Mouse (Mus musculus): ENCODE measurements around the gene Tmem40.

The Tmem40 gene

DNA sequence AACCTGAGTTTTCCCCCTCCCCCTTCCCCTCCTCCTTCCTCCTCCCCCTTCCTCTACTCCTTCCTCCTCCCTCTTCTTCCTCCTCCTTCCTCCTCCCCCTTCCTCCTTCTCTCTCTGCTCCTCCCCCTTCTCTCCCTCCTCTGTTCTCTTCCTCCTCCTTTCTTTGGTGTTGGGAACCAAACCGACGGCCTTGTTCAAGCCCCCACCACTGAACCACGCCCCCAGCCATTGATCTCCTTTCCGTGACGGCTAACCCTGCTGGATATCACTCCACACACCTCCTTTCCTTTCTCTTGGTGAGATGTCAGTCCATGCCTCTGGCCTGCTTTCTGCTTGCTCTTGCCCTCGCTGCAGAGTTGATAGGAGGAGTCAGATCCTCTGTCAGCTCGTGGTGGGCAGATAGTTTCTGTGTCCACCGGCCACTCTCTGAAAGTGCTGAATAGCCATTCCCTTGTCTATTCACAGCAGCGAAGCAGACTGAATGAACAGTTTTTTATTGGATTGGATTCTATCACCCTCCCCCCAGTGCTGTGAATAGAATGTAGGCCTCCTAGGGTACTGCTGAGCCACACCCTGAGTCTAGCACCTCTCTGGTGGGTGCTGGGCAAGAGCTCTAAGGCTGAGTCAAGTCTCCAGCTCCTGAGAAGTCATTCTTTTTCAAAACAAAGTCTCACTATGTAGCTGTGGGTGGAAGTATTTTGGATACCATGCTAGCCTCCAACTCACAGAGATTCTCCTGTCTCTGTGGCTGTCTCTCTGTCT lies at the start of gene Tmem40:
Gene Tmem40 (minus strand): TSS at position 416 of the 762 bp plus-strand sequence.
- no peak for DNase-seq

DNA sequence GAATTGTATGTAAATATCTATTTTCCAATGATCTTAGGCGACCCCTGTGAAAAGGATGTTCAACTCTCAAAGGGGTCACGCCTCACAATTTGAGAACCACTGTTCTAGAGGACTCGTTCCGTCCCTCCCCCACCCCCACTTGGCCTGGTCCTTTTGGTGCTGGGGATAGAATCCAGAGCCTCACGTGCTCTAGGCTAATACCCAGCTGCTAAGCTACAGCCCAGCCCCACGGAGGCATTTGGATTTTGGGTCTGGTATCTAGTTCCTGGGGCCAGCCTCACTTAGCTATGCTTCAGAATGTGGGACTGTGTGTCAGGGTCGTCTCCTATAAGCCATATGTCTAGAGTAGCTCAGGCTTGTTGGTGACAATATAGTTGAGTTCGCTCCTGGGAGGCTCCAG lies 49.4 kb upstream of the Tmem40 start:
- DNase-seq, result no peak

GRCm38 (mm10) chr6:115808488-115809231 lies 46.5 kb upstream of the Tmem40 start, which contains the start of gene Rpl32:
TSS of gene Rpl32 (minus strand) at chr6:115808747.
- DNase-seq, result peak; percentile 89

- no peak for DNase-seq
These were observed 45.9 kb upstream of the Tmem40 start for GRCm38 (mm10) chr6:115808196-115808487.

DNA sequence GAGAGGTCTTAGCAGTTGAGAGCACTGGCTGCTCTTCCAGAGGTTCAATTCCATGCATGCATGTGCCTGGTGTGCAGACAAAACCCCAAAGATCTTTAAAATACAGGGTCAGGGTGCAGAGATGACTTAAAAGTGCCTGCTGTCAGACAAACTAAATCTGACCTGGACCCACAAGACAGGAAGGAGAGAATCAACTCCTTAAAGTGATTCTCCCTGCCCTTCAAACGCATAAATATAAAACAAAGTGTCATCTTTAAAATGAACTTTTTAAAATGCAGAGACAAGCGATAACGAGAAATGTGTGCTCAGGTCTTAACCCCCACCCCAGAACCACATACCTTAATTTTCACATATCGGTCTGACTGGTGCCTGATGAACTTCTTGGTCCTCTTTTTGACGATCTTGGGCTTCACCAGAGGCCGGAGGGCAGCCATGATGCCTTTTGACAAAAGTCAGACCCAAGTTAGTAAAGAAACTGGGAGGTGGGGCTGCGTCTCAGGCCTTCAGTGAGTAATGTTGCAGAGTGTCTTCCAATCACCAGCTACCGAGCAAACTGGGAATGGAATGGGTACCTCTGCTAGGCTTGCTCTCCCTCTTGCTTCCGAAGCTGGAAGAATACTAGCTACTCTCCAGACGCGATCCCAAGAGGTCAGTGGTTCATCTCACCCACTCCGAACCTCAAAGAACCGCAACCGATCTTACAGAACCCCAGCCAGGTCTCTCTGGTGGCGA lies 45.4 kb upstream of the Tmem40 start:
- no peak for DNase-seq

DNA sequence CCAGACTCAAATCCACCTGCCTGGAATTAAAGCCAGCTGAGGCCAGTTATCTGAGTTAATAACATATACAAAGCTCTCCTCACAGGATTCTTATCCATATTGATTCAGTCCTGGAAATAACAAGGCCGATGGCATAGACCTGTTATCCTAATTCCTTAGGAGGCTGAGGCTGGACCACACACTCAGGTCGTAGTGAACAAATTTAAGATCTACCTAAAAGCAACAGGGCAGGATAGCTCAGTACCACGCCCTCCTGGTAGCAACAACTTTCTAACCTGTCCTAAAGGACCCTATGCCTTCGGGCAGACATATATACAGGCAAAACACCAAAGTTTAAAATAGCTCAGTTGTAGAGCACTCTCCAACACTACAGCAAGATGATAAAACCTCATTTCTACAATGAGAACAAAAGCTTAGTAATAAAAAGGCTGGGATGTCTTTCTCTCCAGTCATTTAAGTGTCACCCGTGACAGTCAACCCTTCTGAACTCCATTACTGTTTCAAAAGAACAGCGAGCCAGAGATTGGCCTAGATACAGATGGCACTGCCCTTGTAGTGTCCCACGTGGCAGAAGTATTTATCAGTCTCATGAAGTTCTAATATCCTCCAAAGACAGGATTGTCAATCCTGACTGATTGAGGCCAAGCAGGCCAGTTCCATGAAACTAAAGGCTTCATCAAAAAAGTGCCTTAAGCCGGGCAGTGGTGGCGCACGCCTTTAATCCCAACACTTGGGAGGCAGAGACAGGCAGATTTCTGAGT lies 42.4 kb upstream of the Tmem40 start:
- DNase-seq, result no peak

DNA sequence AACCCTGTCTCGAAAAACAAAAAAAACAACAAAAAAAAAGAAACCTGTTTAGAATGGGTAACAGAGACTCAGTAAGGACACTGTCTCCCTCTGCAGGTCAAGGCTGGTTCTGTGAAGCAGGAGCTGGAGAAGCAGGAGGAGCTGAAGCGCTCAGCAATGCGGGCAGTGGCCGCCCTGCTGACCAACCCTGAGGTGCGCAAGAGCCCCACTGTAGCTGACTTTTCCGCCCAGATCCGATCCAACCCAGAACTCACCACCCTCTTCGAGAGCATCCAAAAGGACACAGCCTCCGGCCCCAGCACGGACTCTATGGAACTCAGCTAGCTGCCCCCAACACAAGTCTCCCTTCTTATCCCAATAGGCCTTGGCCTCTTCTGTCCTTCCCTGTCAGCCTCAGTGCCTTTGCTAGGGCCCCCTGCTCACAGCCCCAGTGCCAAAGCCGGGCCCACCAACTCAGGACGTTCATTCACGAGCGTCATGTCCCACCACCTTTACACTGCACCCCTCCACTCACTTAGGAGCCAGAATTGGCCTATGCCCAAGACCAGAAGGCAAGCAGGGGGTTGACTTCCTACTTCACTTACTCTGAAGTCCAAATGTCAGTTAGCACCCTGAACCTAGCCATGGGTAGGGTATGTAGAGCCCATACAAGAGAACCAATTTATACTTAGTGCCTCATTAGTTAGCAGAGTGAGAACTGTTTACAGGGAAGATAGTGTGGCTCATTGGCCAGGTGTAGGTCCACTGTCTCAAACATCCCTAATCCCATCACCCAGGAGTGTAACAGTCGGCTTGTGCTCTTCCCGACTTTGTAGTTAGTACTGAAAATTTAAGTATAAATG lies 41.6 kb upstream of the Tmem40 start:
- peak; percentile 84 for DNase-seq

GRCm38 (mm10) chr6:115801811-115802210 lies 39.6 kb upstream of the Tmem40 start:
- DNase-seq, result no peak

DNA sequence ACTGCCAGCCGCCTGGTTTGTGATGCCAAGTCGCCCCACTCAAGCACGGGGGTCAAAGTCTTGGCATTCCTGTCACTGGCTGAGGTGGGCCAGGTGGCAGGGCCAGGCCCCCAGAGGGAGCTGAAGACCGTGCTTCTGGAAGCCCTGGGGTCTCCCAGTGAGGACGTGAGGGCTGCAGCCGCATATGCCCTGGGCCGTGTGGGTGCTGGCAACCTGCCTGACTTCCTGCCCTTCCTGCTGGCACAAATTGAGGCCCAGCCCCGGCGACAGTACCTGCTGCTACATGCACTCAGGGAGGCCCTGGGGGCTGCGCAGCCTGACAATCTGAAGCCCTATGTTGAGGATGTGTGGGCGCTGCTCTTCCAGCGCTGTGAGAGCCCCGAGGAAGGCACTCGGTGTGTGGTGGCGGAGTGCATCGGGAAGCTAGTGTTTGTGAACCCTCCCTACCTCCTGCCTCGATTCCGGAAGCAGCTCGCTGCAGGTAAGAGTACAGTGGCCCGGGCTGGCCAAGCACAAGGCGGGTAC lies 30.5 kb upstream of the Tmem40 start:
- no peak for DNase-seq

GRCm38 (mm10) chr6:115791842-115792686 lies 29.9 kb upstream of the Tmem40 start:
- peak; percentile 82 for DNase-seq

- DNase-seq, result no peak
These were observed 28.8 kb upstream of the Tmem40 start for GRCm38 (mm10) chr6:115791016-115791415.

DNA sequence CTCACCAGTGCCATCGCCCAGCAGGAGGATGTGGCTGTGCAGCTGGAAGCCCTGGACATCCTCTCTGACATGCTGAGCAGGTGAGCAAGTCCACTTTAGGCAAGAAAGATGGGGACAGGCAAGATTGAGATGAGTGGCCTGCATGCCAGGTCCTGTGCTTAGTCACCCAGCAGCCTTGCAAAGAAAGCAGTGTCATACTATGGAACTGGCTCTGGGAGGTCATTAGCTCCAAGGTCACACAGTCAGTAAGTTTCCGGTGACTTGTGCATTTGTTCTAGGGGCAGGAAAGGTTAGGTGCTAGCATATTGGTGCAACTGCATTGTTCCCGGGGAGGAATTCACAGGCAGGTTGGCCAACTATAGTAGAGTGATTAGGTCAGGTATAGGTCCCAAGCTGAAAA lies 20.6 kb upstream of the Tmem40 start:
- DNase-seq, result no peak

DNA sequence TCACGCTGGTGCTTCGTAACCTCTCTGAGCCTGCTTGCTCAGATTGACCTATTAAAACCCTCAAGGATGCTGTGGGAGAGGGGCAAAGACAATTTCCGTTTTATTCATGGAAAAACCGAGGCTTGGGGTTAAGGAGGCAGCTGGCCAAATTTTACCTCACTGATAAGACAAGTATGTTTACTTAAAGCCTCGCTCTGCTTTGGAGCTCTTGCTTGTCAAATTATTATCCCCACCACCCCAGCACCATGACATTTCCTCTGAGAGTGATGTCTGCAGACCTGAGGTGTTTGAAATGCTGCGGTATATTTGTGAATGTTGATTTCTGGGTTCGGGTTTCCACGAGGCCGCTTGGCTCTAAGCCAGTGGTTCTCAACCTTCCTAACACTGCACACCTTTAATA lies 14.2 kb upstream of the Tmem40 start:
- DNase-seq, result no peak

DNA sequence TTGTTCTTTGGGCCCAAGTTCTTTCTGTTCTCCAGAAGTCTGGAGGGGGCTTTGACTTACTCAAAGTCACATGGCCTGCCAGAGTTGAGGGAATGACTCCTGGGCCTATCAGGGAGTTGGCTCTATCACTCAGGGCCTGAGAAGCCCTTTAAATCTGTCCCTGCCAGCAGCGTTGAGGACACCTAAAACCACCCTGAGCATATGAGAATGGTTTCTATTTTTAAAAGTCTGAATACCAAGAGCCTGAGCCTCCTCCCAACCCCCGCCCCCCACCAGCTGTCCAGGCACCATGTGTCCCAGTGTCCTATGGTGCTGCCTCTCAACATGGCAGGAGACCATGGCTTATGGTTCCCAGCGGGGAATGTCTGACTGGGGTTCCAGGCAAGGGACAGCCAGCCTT lies 13.6 kb upstream of the Tmem40 start:
- peak; percentile 80 for DNase-seq

- DNase-seq, result peak; percentile 48
These were observed 12.3 kb upstream of the Tmem40 start, which contains the start of gene Cand2 for GRCm38 (mm10) chr6:115774501-115774921. TSS of gene Cand2 (plus strand) at chr6:115774538.

DNA sequence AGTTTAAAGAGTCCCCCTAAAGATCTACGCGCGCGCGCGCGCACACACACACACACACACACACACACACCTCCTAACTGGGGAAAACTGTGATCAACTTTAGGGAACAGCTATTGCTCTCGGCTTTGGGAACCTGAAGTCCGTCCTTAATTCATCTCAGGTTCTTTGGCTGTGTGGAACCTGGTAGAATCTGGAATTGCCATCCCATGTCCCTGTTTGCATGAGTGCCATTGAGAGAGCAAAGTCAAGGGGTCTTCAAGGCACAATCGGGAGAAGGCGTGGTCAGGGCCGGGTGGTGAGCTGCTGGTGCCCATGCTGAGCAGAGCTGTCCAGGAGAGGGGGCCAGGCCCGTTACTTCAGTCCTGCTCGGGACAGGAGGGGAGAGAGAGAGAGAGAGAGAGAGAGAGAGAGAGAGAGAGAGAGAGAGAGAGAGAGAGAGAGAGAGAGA lies 11.8 kb upstream of the Tmem40 start:
- DNase-seq, result peak; percentile 42

- DNase-seq, result no peak
These were observed 10.4 kb upstream of the Tmem40 start for GRCm38 (mm10) chr6:115772604-115773003.

DNA sequence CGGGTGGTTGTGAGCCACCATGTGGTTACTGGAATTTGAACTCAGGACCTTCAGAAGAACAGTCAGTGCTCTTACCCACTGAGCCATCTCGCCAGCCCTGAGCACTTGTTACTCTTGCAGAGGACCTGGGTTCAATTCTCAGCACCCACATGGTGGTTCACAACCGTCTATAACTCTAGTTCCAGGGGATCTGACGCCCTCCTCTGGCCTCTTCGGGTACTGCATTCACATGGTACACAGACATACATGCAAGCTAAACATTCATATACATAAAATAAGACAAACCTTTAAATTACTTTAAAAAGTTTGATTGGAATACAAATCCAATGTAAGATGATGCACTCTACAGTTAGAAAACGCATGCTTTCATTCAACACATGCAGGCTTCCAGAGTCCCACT lies 10.0 kb upstream of the Tmem40 start:
- no peak for DNase-seq

GRCm38 (mm10) chr6:115770852-115771251 lies 8.6 kb upstream of the Tmem40 start:
- DNase-seq, result no peak

- no peak for DNase-seq
These were observed 8.0 kb upstream of the Tmem40 start for GRCm38 (mm10) chr6:115770059-115770670.
